Mouse (Mus musculus) neural tube, embryonic 13.5 days (tissue): ENCODE results near the gene Crtc1. TPM values are rescaled to one million over a fixed set of nuclear protein-coding genes. Genes with fewer than 3 reads are reported as not detected.

ENCODE experiments used
- ATAC-seq: fragments of 200-750 bp; cut with Nextera tagmentation; 2 replicates; pipeline ENCODE4 v1.8.0; 2017; ENCODE audit warnings: low read depth, mild to moderate bottlenecking, moderate TSS enrichment, moderate library complexity
- H3K27ac ChIP-seq: fragments of 300-500 bp; sonication (generic); replicated peaks from 2 replicates; pipeline ENCODE4 v1.5.1; 2015; ENCODE audit warnings: moderate library complexity, mild to moderate bottlenecking, inconsistent platforms
- H3K27me3 ChIP-seq: fragments of 300-500 bp; sonication (generic); 2 replicates; pipeline ENCODE4 v1.6.1; 2015; ENCODE audit warnings: mild to moderate bottlenecking, inconsistent platforms
- H3K36me3 ChIP-seq: fragments of 300-500 bp; sonication (generic); 2 replicates; pipeline ENCODE4 v1.6.1; 2015; ENCODE audit warnings: mild to moderate bottlenecking, inconsistent platforms
- H3K4me1 ChIP-seq: fragments of 300-500 bp; sonication (generic); replicated peaks from 2 replicates; pipeline ENCODE4 v1.6.1; 2015; ENCODE audit warnings: inconsistent platforms
- H3K4me2 ChIP-seq: fragments of 300-500 bp; sonication (generic); 2 replicates; pipeline ENCODE4 v1.6.1; 2015; ENCODE audit warnings: inconsistent platforms, mild to moderate bottlenecking, moderate library complexity
- H3K4me3 ChIP-seq: fragments of 300-500 bp; sonication (generic); 2 replicates; pipeline ENCODE4 v1.5.1; 2015; ENCODE audit warnings: mild to moderate bottlenecking, inconsistent platforms
- H3K9ac ChIP-seq: fragments of 300-500 bp; sonication (generic); 2 replicates; pipeline ENCODE4 v1.6.1; 2015; ENCODE audit warnings: moderate library complexity, mild to moderate bottlenecking, inconsistent platforms
- H3K9me3 ChIP-seq: fragments of 300-500 bp; sonication (generic); 2 replicates; pipeline ENCODE4 v1.6.1; 2016; ENCODE audit warnings: inconsistent platforms
- WGBS: fragments of 180-500 bp; shearing (Covaris S2); methylation state at CpG from one replicate; pipeline ENCODE4 v1.1.7; 2015; 5-methylcytosine and 5-hydroxymethylcytosine counted together
- polyA plus RNA-seq: library from polyadenylated mRNA; unstranded; fragments of >200 nt; fragmentation: Nextera tagmentation; extraction: Ambion mirVana; gene quantifications from 2 replicates; pipeline ENCODE4 v1.2.1, GENCODE M21; 2015

Crtc1 gene
- polyA plus RNA-seq, 1 experiment from 2014 or later = 33.7 TPM

DNA sequence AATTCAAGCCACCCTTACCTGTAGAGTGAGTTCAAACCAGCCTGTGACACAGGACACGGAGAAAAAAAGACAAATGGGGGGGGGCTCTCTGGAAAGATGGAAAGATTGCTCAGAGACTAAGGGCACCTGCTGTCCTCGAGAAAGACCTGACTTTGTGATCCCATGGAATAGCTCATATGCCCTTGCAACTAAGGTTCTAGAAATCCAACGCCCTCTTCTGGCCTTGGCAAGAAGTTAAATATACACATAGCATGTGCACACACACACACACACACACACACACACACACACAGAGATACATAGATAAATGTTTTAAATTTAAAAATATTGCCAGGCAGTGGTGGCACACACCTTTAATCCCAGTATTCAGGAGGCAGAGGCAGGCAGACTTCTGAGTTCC is 867 bp upstream of the Crtc1 start:
- H3K27ac ChIP-seq = no peak overlapping the region; the same call in 1 of the 2 replicates
- ATAC-seq = no peak

GRCm38 (mm10) chr8:70439848-70440179 is 435 bp upstream of the Crtc1 start:
- Histone ChIP-seq H3K27ac (peak overlapping the region; percentile 80), H3K9me3 (no peaks in the 10 kb centered on the region), H3K4me2 (peak overlapping the region; percentile 69), H3K4me1 (peaks cover 29% of the 10 kb centered on the region), H3K4me3 (peak overlapping the region; percentile 65), H3K9ac (peak overlapping the region; percentile 74), H3K27me3 (no peaks in the 10 kb centered on the region; the same call in 1 of the 2 replicates), H3K36me3 (no peaks in the 10 kb centered on the region)
- WGBS = 7% methylated on average over 7 of the region's 7 CpGs
- peak; percentile 80 for ATAC-seq

More for the DNA sequence above, 867 bp upstream of the Crtc1 start:
- Histone ChIP-seq H3K27me3 (no peaks in the 10 kb centered on the region; the same call in 1 of the 2 replicates), H3K4me1 (peaks cover 29% of the 10 kb centered on the region), H3K9me3 (no peaks in the 10 kb centered on the region), H3K36me3 (no peaks in the 10 kb centered on the region), H3K4me3 (peak overlapping the region; percentile 65), H3K4me2 (peak overlapping the region; percentile 69), H3K9ac (peak overlapping the region; percentile 74)
- WGBS = 49% methylated on average over 3 of the region's 3 CpGs

DNA sequence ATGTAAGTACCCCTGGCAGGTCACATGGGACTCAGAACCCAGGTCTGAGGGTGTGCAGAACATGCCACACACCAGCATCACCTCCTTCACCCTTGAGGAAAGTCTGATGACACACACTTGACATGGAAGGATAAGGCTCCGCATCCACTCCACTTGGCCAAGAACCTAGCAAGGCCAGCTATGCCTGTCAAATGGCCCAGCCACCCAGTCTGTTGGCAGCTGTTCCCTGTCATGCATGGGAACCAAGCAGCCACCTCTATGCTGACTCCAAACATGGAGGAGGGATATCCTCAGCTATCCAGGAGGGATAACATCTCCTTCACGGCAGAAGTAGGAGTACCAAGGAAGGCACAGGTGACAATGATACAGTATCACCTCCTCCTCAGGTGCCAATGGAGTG is 956 bp downstream of the Crtc1 start:
- Histone ChIP-seq H3K27me3 (no peaks in the 10 kb centered on the region; the same call in 1 of the 2 replicates), H3K4me2 (peak overlapping the region; percentile 90), H3K4me3 (peak overlapping the region; percentile 65), H3K9ac (peak overlapping the region; percentile 79), H3K27ac (no peak overlapping the region), H3K4me1 (peaks cover 29% of the 10 kb centered on the region), H3K9me3 (no peaks in the 10 kb centered on the region), H3K36me3 (no peaks in the 10 kb centered on the region)
- 94% methylated on average over 2 of the region's 2 CpGs for WGBS
- no peak for ATAC-seq

DNA sequence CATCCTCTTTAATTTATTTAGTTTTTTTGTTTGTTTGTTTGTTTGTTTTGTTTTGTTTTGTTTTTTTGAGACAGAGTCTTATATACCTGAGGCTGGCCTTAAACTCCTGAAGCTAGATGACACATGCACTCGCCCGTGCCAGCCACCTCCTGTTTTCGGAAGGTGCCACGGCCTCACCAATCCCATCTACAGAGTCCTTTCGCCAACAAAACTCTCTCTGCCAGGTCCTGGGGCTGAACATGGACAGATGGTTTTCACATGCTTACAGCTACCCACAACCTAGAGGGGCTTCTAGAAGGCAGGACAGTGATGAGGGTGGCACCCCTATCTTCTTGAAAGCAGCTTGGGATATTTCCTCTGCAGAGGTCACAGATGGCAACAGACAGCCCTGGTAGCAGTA is 4.2 kb downstream of the Crtc1 start:
- Histone ChIP-seq H3K4me2 (no peak overlapping the region), H3K27me3 (no peaks in the 10 kb centered on the region), H3K4me3 (no peak overlapping the region), H3K27ac (no peak overlapping the region), H3K9me3 (no peaks in the 10 kb centered on the region), H3K4me1 (peaks cover 26% of the 10 kb centered on the region), H3K36me3 (no peaks in the 10 kb centered on the region), H3K9ac (no peak overlapping the region)
- 91% methylated on average over 5 of the region's 5 CpGs for WGBS
- no peak for ATAC-seq

DNA sequence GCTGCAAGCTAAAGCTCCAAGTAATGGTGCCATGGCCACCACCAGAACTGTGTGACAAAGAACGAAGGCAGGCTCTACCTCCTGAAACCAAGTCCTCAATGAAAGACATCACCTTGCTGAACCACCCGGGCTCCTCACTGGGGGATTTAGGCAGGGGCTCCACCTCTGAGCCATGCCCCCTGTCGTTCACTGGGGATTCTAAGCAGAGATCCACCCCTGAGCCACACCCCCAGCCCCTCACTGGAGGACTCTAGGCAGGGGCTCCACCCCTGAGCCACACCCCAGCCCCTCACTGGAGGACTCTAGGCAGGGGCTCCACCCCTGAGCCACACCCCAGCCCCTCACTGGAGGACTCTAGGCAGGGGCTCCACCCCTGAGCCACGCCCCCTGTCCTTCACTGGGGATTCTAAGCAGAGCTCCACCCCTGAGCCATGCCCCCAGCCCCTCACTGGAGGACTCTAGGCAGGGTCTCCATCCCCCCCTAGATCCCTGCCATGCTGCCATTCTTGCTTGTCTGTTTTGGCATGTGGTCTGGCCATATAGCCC is 6.3 kb downstream of the Crtc1 start:
- H3K4me2 ChIP-seq = no peak overlapping the region

DNA sequence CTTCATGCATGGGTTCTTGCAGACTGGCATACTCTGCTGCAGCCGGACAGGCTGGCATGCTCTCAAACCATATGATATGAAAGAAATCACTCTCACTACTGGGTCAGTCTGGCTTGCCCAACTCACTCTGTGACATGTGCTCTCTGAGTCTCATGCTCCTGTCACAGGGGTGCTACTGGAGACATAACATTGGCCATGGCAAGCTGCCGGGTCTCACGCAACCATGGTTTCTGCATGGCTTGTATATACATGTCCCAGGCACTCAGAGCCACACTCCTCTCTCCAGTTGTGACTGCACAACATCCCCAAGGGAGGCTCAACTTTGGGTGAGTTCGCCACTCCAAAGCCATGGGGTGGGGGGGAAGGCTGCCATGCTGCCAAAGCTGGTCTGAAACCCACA is 8.2 kb downstream of the Crtc1 start:
- Histone ChIP-seq H3K9me3 (no peaks in the 10 kb centered on the region), H3K9ac (no peak overlapping the region), H3K4me3 (no peak overlapping the region), H3K27me3 (no peaks in the 10 kb centered on the region), H3K4me1 (no peaks in the 10 kb centered on the region), H3K27ac (no peak overlapping the region), H3K4me2 (no peak overlapping the region), H3K36me3 (no peaks in the 10 kb centered on the region)
- ATAC-seq = no peak
- 97% methylated on average over 4 of the region's 4 CpGs for WGBS

More for the DNA sequence above, 6.3 kb downstream of the Crtc1 start:
- WGBS = 48% methylated on average over 4 of the region's 4 CpGs
- H3K4me3 ChIP-seq = no peak overlapping the region
- no peaks in the 10 kb centered on the region for H3K9me3 ChIP-seq
- H3K9ac ChIP-seq = no peak overlapping the region
- no peaks in the 10 kb centered on the region for H3K36me3 ChIP-seq
- no peaks in the 10 kb centered on the region for H3K27me3 ChIP-seq
- no peak overlapping the region for H3K27ac ChIP-seq
- peaks cover 12% of the 10 kb centered on the region for H3K4me1 ChIP-seq
- ATAC-seq = no peak; the same call in 1 of the 2 replicates

GRCm38 (mm10) chr8:70426300-70426907 is 13.0 kb downstream of the Crtc1 start:
- no peak for ATAC-seq

GRCm38 (mm10) chr8:70422722-70423121 is 16.7 kb downstream of the Crtc1 start:
- no peak for ATAC-seq
- no peaks in the 10 kb centered on the region for H3K9me3 ChIP-seq
- no peaks in the 10 kb centered on the region for H3K36me3 ChIP-seq
- peaks cover 21% of the 10 kb centered on the region for H3K4me1 ChIP-seq
- H3K9ac ChIP-seq = no peak overlapping the region
- WGBS = 88% methylated on average over 2 of the region's 2 CpGs
- no peak overlapping the region for H3K27ac ChIP-seq
- H3K27me3 ChIP-seq = no peaks in the 10 kb centered on the region
- no peak overlapping the region for H3K4me3 ChIP-seq
- no peak overlapping the region for H3K4me2 ChIP-seq

More at GRCm38 (mm10) chr8:70426300-70426907, 13.0 kb downstream of the Crtc1 start:
- H3K4me3 ChIP-seq = no peak overlapping the region
- no peaks in the 10 kb centered on the region for H3K27me3 ChIP-seq
- no peaks in the 10 kb centered on the region for H3K4me1 ChIP-seq
- no peak overlapping the region for H3K27ac ChIP-seq
- WGBS = 86% methylated on average over 2 of the region's 2 CpGs
- H3K36me3 ChIP-seq = no peaks in the 10 kb centered on the region
- no peaks in the 10 kb centered on the region for H3K9me3 ChIP-seq
- no peak overlapping the region for H3K4me2 ChIP-seq
- H3K9ac ChIP-seq = no peak overlapping the region

GRCm38 (mm10) chr8:70421349-70422104 is 17.9 kb downstream of the Crtc1 start:
- Histone ChIP-seq H3K27me3 (no peaks in the 10 kb centered on the region), H3K4me3 (no peak overlapping the region), H3K4me2 (no peak overlapping the region), H3K27ac (no peak overlapping the region), H3K4me1 (peaks cover 31% of the 10 kb centered on the region), H3K36me3 (no peaks in the 10 kb centered on the region), H3K9ac (no peak overlapping the region), H3K9me3 (no peaks in the 10 kb centered on the region)
- no peak for ATAC-seq
- WGBS = 86% methylated on average over 18 of the region's 18 CpGs

GRCm38 (mm10) chr8:70419879-70420643 is 19.3 kb downstream of the Crtc1 start:
- no peak for ATAC-seq
- H3K36me3 ChIP-seq = no peaks in the 10 kb centered on the region
- H3K27ac ChIP-seq = no peak overlapping the region
- H3K4me3 ChIP-seq = no peak overlapping the region
- no peak overlapping the region for H3K4me2 ChIP-seq
- H3K4me1 ChIP-seq = peaks cover 41% of the 10 kb centered on the region
- no peaks in the 10 kb centered on the region for H3K27me3 ChIP-seq
- H3K9me3 ChIP-seq = no peaks in the 10 kb centered on the region
- 88% methylated on average over 11 of the region's 11 CpGs for WGBS
- H3K9ac ChIP-seq = no peak overlapping the region

DNA sequence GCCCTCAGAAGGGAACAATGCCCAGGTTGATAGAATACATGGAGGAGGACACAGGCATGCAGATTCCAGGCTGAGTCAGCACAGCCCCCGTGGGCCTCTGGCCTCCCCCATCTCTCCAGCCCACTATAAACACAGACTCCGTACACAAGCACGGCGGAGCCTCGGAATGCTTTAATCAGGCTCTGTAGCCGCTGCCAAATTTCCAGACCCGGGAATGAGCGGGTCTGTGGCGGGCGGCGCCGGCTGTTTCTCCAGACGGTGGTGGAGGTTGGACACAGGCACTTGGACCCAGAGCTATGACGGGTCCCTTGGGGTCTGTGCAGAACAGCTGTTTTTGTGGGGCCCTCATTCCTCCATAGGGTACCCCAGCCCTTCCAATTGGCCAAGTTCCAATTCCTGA is 20.4 kb downstream of the Crtc1 start:
- ATAC-seq = no peak
- Histone ChIP-seq H3K27ac (no peak overlapping the region), H3K4me2 (no peak overlapping the region), H3K9ac (no peak overlapping the region), H3K4me3 (no peak overlapping the region), H3K36me3 (0 out of 2 replicates have a peak, but pooled peaks cover 4% of the 10 kb centered on the region), H3K27me3 (no peaks in the 10 kb centered on the region), H3K9me3 (no peaks in the 10 kb centered on the region), H3K4me1 (peaks cover 41% of the 10 kb centered on the region)
- 66% methylated on average over 14 of the region's 14 CpGs for WGBS

GRCm38 (mm10) chr8:70417914-70418313 is 21.5 kb downstream of the Crtc1 start:
- 57% methylated on average over 10 of the region's 10 CpGs for WGBS
- Histone ChIP-seq H3K4me3 (no peak overlapping the region), H3K27ac (no peak overlapping the region), H3K4me1 (peaks cover 41% of the 10 kb centered on the region), H3K4me2 (no peak overlapping the region), H3K36me3 (peaks cover 12% of the 10 kb centered on the region; the same call in 1 of the 2 replicates), H3K9me3 (no peaks in the 10 kb centered on the region), H3K27me3 (no peaks in the 10 kb centered on the region), H3K9ac (no peak overlapping the region)
- no peak for ATAC-seq
